ENCODE assay signal across 23 mouse cellular contexts in genomic region chr5:65126137-65126536, GRCm38 (mm10). TPM values are rescaled to one million over a fixed set of nuclear protein-coding genes. Genes with fewer than 3 reads are reported as not detected.
DNase-seq lines count a peak whose midpoint lies in the region; ATAC-seq and TF ChIP-seq lines count a peak whose summit lies in the region.
"Had no signal": no experiment of that assay in that cellular context is flagged by ENCODE, and none has a peak within 500 bp of the region (broad histone marks: within the 10 kb centered on the region; RNA-seq: fewer than 3 reads in every experiment).

No protein-coding gene starts in this region.

- TF ChIP-seq POLR2A in lung, adult 2 months (IDR thresholded peaks at IDR 0.05; ENCODE audit: borderline replicate concordance, extremely low read depth, low read depth, low read length) = no peak
- no peak for TF ChIP-seq POLR2A in CH12.LX (IDR thresholded peaks at IDR 0.05; ENCODE audit: low read depth, low read length)

- no peak overlapping the region for H3K4me2 ChIP-seq in hindbrain, postnatal 0 days (ENCODE audit: low read depth, low read length)
- no peak overlapping the region for H3K4me2 ChIP-seq in hindbrain, embryonic 16.5 days (ENCODE audit: low read length)
- H3K4me2 ChIP-seq in CH12.LX (ENCODE audit: insufficient read depth, low read depth, poor library complexity, severe bottlenecking) = no peak overlapping the region
- H3K4me2 ChIP-seq: forebrain, embryonic 13.5 days; heart, embryonic 13.5 days; hindbrain, embryonic 15.5 days had no signal

- dilution Hi-C loops in CH12.LX (cut with MboI; ENCODE audit: extremely low pct_ligation_motif_present, extremely low pct_unique_long_range_greater_than_20kb, low sequenced_read_pairs) = no loop called here

- DNase-seq in hindbrain, postnatal 0 days (ENCODE audit: low spot score) = no peak
- no peak for DNase-seq in lung, adult 2 months
- DNase-seq in lung, postnatal 25 days (ENCODE audit: low spot score) = no peak
- no peak for DNase-seq in CH12.LX (ENCODE audit: extremely low read depth)
- peak; percentile 14 for DNase-seq in brain, adult 2 months (ENCODE audit: low read depth, low spot score)
- DNase-seq: adrenal gland, postnatal 14 days; B cell, adult 2 months; cerebellum, adult 18-20 months; cerebellum, adult 9-11 months; forebrain, postnatal 0 days; gastrocnemius, postnatal 36 days; heart, adult 18-20 months; heart, postnatal 36 days had no signal

- peak; percentile 52 for TF ChIP-seq RAD21 in CH12.LX (IDR thresholded peaks at IDR 0.05; ENCODE audit: low read depth, low read length)

- no peak for TF ChIP-seq EP300 in CH12.LX (IDR thresholded peaks at IDR 0.05; ENCODE audit: low read length)

- H3K9me3 ChIP-seq in hindbrain, postnatal 0 days (ENCODE audit: low read length) = no peaks in the 10 kb centered on the region
- H3K9me3 ChIP-seq in hindbrain, embryonic 16.5 days (ENCODE audit: control insufficient read depth, low read length) = no peaks in the 10 kb centered on the region
- no peaks in the 10 kb centered on the region for H3K9me3 ChIP-seq in CH12.LX (replicated peaks; ENCODE audit: low read length)
- H3K9me3 ChIP-seq: embryonic facial prominence, embryonic 10.5 days; forebrain, embryonic 13.5 days; heart, embryonic 13.5 days; hindbrain, embryonic 15.5 days had no signal

- H3K27me3 ChIP-seq in hindbrain, postnatal 0 days (ENCODE audit: insufficient read depth, low read length) = no peaks in the 10 kb centered on the region
- no peaks in the 10 kb centered on the region for H3K27me3 ChIP-seq in hindbrain, embryonic 16.5 days (replicated peaks; ENCODE audit: control insufficient read depth, insufficient read depth, low read length)
- no peaks in the 10 kb centered on the region for H3K27me3 ChIP-seq in CH12.LX (replicated peaks)
- H3K27me3 ChIP-seq: forebrain, embryonic 13.5 days; heart, embryonic 13.5 days; hindbrain, embryonic 15.5 days; Patski had no signal

- no peak overlapping the region for H3K4me3 ChIP-seq in hindbrain, postnatal 0 days (ENCODE audit: low read length)
- no peak overlapping the region for H3K4me3 ChIP-seq in hindbrain, embryonic 16.5 days (ENCODE audit: low read length)
- no peak overlapping the region for H3K4me3 ChIP-seq in lung, adult 2 months (replicated peaks; ENCODE audit: extremely low read depth, low read depth, low read length)
- H3K4me3 ChIP-seq in CH12.LX (replicated peaks in 1 of 3; ENCODE audit: low read depth in 2 of 3, low read length in 2 of 3, poor library complexity in 1 of 3) = no peak overlapping the region
- H3K4me3 ChIP-seq: embryonic facial prominence, embryonic 10.5 days; forebrain, embryonic 13.5 days; heart, embryonic 13.5 days; hindbrain, embryonic 15.5 days had no signal

- no peaks in the 10 kb centered on the region for H3K36me3 ChIP-seq in hindbrain, postnatal 0 days (ENCODE audit: insufficient read depth, low read length)
- no peaks in the 10 kb centered on the region for H3K36me3 ChIP-seq in hindbrain, embryonic 16.5 days (ENCODE audit: control insufficient read depth, insufficient read depth, low read length)
- H3K36me3 ChIP-seq in CH12.LX (replicated peaks in 1 of 2; ENCODE audit: control insufficient read depth in 1 of 2, insufficient read depth in 1 of 2, low read length in 1 of 2) = peaks cover 0 to 19% of the 10 kb centered on the region in 2 experiments
- H3K36me3 ChIP-seq: embryonic facial prominence, embryonic 10.5 days; hindbrain, embryonic 15.5 days had no signal

- 0 out of 2 replicates have a peak, but pooled peaks have one; percentile 10 for TF ChIP-seq CTCF in hindbrain, postnatal 0 days (IDR thresholded peaks at IDR 0.05; ENCODE audit: low read depth)
- 0 out of 2 replicates have a peak, but pooled peaks have one; percentile 10 for TF ChIP-seq CTCF in lung, adult 2 months (IDR thresholded peaks at IDR 0.05; ENCODE audit: insufficient read depth, low read length)
- TF ChIP-seq CTCF in CH12.LX (conservative IDR thresholded peaks at IDR 0.05 in 1 of 2, IDR thresholded peaks at IDR 0.05 in 1 of 2; ENCODE audit: low read depth in 2 of 2, low read length in 2 of 2) = peak in 1 of 2 experiments; percentile 47; a peak in 2 of 4 replicates

- no peak overlapping the region for H3K9ac ChIP-seq in hindbrain, postnatal 0 days (replicated peaks; ENCODE audit: low read length)
- H3K9ac ChIP-seq in hindbrain, embryonic 16.5 days (ENCODE audit: low read depth, low read length) = no peak overlapping the region
- no peak overlapping the region for H3K9ac ChIP-seq in CH12.LX (ENCODE audit: insufficient read depth, low read depth)
- H3K9ac ChIP-seq: forebrain, embryonic 13.5 days; forebrain, postnatal 0 days; heart, embryonic 13.5 days; hindbrain, embryonic 15.5 days had no signal

- in situ Hi-C loops in CH12.LX (cut with MboI; ENCODE audit: low pct_ligation_motif_present, low pct_unique_long_range_greater_than_20kb, low sequenced_read_pairs) = no loop called here

- no peaks in the 10 kb centered on the region for H3K79me2 ChIP-seq in CH12.LX (replicated peaks; ENCODE audit: control insufficient read depth, extremely low read depth, insufficient read depth, poor library complexity, severe bottlenecking)

- no peak overlapping the region for H3K27ac ChIP-seq in hindbrain, postnatal 0 days
- no peak overlapping the region for H3K27ac ChIP-seq in hindbrain, embryonic 16.5 days (ENCODE audit: low read depth, low read length)
- H3K27ac ChIP-seq in CH12.LX (ENCODE audit: insufficient read depth, low read depth) = no peak overlapping the region
- H3K27ac ChIP-seq: embryonic facial prominence, embryonic 10.5 days; forebrain, embryonic 13.5 days; heart, embryonic 13.5 days; hindbrain, embryonic 15.5 days had no signal

- WGBS in hindbrain, postnatal 0 days = 87% methylated on average over 1 of the region's 1 CpGs
- 96% methylated on average over 1 of the region's 1 CpGs for WGBS in hindbrain, embryonic 16.5 days
- WGBS in lung, adult 2 months = 86% methylated on average over 1 of the region's 1 CpGs

- H3K4me1 ChIP-seq in hindbrain, postnatal 0 days (ENCODE audit: insufficient read depth, low read length) = no peaks in the 10 kb centered on the region
- no peaks in the 10 kb centered on the region; the same call in 1 of the 2 replicates for H3K4me1 ChIP-seq in hindbrain, embryonic 16.5 days (ENCODE audit: control insufficient read depth, insufficient read depth, low read depth, low read length)
- H3K4me1 ChIP-seq in lung, adult 2 months (ENCODE audit: control insufficient read depth, insufficient read depth, low read length) = peaks cover 19% of the 10 kb centered on the region
- H3K4me1 ChIP-seq in CH12.LX (ENCODE audit: control insufficient read depth in 1 of 2, insufficient read depth in 2 of 2) = no peaks in the 10 kb centered on the region

- no peak for ATAC-seq in hindbrain, postnatal 0 days
- no peak for ATAC-seq in hindbrain, embryonic 16.5 days
- no peak for ATAC-seq in megakaryocyte, adult 5-6 weeks (ENCODE audit: poor library complexity, severe bottlenecking)
- ATAC-seq: activated CD4-positive, CD25-positive, alpha-beta regulatory T cell, adult 4 months; CD4-positive, CD25-positive, alpha-beta regulatory T cell, adult 4 months; forebrain, embryonic 13.5 days; forebrain, postnatal 0 days; Patski had no signal

TF ChIP-seq in CH12.LX, 34 proteins besides CTCF, POLR2A, EP300 and RAD21:
- TF ChIP-seq SMC3 (IDR thresholded peaks at IDR 0.05; ENCODE audit: low read depth, low read length) (peak; percentile 48), SIN3A (IDR thresholded peaks at IDR 0.05; ENCODE audit: low read length) (no peak), ZNF384 (IDR thresholded peaks at IDR 0.05; ENCODE audit: low read depth, low read length) (peak; percentile 46; the same call in 1 of the 2 replicates)

RNA-seq across cellular contexts. Expression of gene Klhl5, which starts 18.8 kb away (rescaled TPM):
- total RNA-seq in hindbrain, postnatal 0 days (2014; rRNA removed) = 47.8 and 49.1 TPM in 2 replicates
- 49.8 and 53.3 TPM in 2 replicates for polyA plus RNA-seq in hindbrain, postnatal 0 days (2015; fragmentation: Nextera tagmentation; extraction: Ambion mirVana)
- polyA plus RNA-seq in hindbrain, embryonic 16.5 days (2015; fragmentation: Nextera tagmentation; extraction: Ambion mirVana) = 48.7 and 52.4 TPM in 2 replicates
- 103 and 122 TPM in 2 replicates for polyA plus RNA-seq in lung, adult 2 months (2012; rRNA removed)
- total RNA-seq in CH12.LX (2012; rRNA removed) (15.7 and 20.6 TPM in 2 replicates), CH12.LX (2014; rRNA removed) (22.6 and 23.2 TPM in 2 replicates)
- 27.2 and 31.7 TPM in 2 replicates for polyA plus RNA-seq in CH12.LX (2012; ENCODE audit: insufficient read length, low read depth)
- total RNA-seq in megakaryocyte, adult 5-6 weeks (2015) = 63.3 and 74.9 TPM in 2 replicates
- total RNA-seq in megakaryocyte, adult 5-6 weeks (2017) = 47.5 and 50.7 TPM in 2 replicates

RNA-seq across cellular contexts. Expression of gene Tmem156, which starts 34.2 kb away (rescaled TPM):
- total RNA-seq in hindbrain, postnatal 0 days (2014; rRNA removed) = 0.21 TPM in 1 of 2 replicates, not detected in the other
- 0.13 TPM in 1 of 2 replicates, not detected in the other for polyA plus RNA-seq in hindbrain, postnatal 0 days (2015; fragmentation: Nextera tagmentation; extraction: Ambion mirVana)
- polyA plus RNA-seq in hindbrain, embryonic 16.5 days (2015; fragmentation: Nextera tagmentation; extraction: Ambion mirVana) = 0.16 TPM in 1 of 2 replicates, not detected in the other
- 0.49 and 1.5 TPM in 2 replicates for polyA plus RNA-seq in lung, adult 2 months (2012; rRNA removed)
- total RNA-seq in CH12.LX (2012; rRNA removed) (7.3 and 9.1 TPM in 2 replicates), CH12.LX (2014; rRNA removed) (15.8 and 15.9 TPM in 2 replicates)
- 16.6 and 20.8 TPM in 2 replicates for polyA plus RNA-seq in CH12.LX (2012; ENCODE audit: insufficient read length, low read depth)
- 34.8 and 37.4 TPM in 2 replicates for total RNA-seq in megakaryocyte, adult 5-6 weeks (2015)
- 54.5 and 54.9 TPM in 2 replicates for total RNA-seq in megakaryocyte, adult 5-6 weeks (2017)
- total RNA-seq: gastrocnemius, adult 18-20 months; gastrocnemius, postnatal 36 days had no signal
- polyA plus RNA-seq: forebrain, embryonic 13.5 days; heart, embryonic 13.5 days; hindbrain, embryonic 15.5 days; Patski had no signal
